Mouse (Mus musculus) urinary bladder, adult 2 months (tissue): Measurements from ENCODE around the gene Arhgef1. TPM values are rescaled to one million over a fixed set of nuclear protein-coding genes. Genes with fewer than 3 reads are reported as not detected.
A peak's percentile ranks its signal among the peaks of the same experiment; 100 is the strongest.

ENCODE experiments used
- DNase-seq: peaks from one replicate; pipeline ENCODE4 v3.0.0; 2022; ENCODE audit warnings: low spot score
- polyA plus RNA-seq: library from polyadenylated mRNA; depleted of rRNA; stranded (reverse); fragments of >200 nt; gene quantifications from 2 replicates; pipeline ENCODE4 v1.2.3, GENCODE M21; 2012; rRNA removed

Arhgef1 gene
- polyA plus RNA-seq: 174 and 180 TPM in 2 replicates

DNA sequence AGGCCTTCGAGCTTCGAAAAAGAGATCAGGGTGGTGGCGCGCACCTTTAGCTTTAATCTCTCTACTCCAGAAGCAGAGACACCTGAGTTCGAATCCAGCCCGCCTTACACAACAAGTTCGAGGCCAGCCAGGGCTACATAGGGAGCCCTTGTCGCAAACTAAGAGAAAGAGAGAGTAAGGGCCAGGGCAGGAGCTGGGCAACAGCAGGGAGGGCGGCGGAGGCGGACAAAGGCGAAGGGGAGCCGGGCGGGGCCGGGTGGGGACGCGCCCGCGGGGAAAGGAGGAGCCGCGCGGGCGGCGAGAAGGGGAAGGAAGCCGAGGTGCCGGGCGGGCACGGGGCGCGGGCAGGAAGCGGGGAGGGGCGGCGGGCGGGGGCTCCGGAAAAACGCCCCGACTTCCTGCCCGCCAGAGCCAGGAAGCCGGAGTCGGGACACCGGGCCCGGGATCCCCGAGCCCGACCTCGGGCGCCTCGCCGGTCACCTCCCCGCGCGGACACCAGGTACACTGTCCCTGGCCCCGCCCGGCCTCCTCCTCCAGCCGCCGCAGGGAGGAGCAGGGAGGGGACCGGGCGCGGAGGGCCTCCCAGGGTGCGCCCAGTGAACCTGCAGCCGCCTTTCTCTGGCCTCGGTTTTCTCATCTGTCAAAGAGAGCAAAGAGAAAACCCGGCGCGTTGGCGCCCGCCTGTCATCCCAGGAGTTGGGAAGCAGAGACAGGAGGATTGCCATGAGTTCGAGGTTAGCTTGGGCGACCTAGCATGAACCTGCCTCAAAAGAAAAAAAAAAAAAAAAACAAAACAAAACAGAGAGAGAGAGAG, at the start of gene Arhgef1:
Arhgef1 (plus strand) TSS at position 283 of the 814 bp plus-strand sequence.
- DNase-seq: peak; percentile 64

DNA sequence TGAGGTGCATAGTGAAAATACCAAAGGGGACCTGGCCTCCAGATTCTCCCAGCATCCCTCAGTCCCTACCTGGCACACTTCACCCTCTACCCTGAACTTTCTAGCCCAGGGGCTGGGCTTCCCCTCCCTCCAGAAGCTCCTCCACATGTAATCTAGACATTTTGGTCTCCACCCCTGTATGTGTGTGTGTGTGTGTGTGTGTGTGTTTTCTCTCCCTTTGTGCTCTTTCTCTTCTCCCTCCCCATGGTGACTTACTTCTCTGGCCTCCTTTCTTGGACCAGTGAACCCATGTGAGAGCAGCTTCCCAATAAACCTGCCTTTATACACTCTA, 49.5 kb upstream of the Arhgef1 start:
- no peak for DNase-seq

DNA sequence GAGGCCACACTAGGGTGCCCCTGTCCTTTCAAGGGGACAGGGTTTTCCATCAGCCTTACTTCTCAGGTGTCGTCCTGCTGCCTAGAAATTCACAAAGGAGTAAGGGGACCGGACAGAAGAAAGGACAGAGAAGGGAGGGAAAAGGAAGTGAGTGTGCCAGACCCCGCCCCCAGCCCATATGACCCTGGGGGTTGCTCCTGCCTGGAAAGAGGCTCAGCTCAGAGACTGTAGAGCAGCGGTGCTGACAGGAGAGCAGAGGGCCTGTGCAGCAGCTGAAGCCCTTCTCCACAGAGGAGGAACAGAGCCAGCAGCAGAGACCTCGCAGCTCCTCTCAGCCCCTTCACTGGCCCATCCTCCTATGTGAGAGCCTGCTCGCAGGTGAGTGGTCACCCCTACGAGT, 49.0 kb upstream of the Arhgef1 start:
- DNase-seq: no peak

DNA sequence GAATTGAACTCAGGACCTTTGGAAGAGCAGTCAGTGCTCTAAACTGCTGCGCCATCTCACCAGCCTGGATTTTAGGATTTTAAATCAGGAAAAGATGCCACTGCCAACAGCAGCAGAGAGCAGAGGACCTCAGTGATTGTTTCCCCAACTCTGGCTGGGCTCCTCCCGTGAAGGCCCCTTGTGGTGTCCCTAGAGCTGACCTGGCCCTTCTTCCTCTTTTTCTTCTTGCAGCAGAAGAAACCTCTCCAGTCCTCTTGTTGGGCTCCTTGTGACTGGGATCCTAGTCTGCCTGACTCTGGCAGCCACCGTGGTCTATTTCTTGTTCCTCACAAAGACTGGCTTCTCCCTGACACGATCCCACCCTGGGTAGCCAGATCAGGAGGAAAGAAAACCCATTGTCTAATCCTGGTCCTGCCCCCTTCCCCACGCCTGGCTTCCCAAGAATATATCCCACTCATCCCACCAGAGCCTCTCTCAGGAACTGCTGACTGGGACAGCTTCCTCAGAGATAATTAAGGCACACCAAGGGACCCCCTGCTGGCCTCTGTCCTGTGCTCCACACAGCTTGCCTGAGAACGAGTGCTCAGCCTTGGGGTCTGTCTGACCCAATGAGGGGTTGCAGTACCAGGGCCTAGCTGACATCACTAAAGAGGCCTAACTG, 46.1 kb upstream of the Arhgef1 start:
- DNase-seq: no peak

DNA sequence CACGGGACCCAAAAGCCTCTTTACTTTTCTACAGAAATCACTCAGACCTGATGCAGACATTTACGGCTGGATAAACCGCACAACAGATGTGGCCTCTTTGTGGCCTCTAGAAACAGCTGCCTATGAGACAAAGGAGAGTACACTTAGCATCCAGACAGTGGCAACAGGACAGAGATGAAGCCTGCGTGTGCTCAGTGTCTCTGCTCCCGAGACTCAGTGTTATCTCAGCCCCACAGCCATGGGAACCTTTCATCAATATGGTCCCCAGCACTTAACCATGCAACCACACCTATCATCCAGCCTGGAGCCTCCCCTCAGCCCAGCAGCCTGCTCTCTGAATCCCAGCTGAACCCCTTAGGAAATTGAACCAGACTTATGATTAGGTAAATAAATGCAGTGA, 43.5 kb upstream of the Arhgef1 start:
- no peak for DNase-seq

DNA sequence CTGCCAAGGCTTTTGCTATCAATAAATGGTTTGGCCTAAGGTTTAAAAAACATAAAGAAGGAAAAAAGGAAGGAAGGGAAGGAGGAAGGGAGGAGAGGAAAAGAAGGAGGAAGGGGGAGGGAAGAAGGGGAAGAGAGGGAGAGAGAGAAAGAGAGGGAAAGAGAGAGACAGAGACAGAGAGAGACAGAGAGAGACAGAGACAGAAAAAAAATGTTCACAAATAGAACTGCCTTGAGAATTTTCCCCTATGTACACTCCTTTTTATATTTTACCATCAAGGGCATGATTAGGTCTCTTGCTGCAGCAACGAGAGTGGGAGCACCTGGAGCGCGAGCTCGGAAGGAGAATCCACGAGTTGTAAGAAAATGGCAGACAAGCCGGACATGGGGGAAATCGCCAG, 40.8 kb upstream of the Arhgef1 start, which contains the start of gene Gm9844:
Gm9844 (plus strand) TSS at position 301 of the 400 bp plus-strand sequence.
- no peak for DNase-seq

DNA sequence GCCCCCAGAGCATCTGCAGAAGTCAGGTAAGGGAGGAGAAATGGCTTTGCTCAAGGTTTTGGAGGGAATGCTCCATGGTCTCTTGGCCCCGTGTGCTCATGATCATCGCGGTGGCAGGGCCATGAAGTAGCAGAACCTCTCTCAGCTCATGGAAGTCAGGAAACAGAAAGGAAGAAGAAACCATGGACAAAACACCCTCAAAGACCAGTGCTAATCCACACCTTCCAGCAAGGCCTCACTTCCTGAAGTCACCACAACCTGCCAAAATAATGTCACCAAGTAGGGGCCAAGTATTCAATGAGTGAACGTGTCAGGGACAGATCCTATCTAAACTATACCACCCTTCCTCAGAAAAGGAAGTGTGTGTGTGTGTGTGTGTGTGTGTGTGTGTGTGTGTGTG, 39.9 kb upstream of the Arhgef1 start:
- DNase-seq: no peak

DNA sequence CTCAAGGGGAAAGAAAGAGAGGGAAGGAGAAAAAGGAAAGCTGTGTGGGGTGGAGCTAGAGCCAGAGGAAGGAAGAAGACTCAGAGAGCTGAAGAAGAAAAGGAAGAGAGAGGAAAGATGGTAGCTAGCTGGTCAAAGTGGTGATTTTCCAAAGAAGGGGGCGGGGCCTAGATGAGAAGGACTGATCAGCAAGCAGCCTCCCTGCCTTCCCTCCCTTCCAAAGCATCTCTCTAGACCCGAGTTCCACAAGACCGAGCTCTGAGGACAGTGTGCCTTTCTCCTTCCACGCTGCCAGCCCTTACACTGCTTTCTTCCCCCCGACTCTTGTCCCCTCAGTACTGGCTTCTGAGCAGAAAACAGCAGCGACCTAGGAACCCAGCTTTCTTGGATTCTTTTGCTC, 38.6 kb upstream of the Arhgef1 start:
- no peak for DNase-seq

DNA sequence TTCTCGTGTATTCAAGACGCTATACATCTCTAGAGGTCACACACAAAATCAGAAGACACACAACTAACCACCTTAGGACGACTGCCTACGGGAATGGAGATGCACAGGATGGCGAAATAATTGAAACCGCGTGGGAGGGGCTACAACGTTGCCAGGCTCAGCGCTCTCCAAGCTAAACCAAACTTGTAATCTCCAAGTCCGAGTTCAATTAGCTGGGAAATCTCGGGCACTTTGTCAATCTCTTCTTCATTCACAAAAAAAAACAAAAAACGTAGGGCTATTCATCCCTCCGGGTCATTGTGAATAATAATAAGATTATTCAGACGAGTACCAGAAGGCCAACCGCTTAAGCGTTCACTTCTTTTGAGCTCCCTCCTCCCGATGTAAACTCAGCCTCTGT, 33.6 kb upstream of the Arhgef1 start:
- no peak for DNase-seq

DNA sequence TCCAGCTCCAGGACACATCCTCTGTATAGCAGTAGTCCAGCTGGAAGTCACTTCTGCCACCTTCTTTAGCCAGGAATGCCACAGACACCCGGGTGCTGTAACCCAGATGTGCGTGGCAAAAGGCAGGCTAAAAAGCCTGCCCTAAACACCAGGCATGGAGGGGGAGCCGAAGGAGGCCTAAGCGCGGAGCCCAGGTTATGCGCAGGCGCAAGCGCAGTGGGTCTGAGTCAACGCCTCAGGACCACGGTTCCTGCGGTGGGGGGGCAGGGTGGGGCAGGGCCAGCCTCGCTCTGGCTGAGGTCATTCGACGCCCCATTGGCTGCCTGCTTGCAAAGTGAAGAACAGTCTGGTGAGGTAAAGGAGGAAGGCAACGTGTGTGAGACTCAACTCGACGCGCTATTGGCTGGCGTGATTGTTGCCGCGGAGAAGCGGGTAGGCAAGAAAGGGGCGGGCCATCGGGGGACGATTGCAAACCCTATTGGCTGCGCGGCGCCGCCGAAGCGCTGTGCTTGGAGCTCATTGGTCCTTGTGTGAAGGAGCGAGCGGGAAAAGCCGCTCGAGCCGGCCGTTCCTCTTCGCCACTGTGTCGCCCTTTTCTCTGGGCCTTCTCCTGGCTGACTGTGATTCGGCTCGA, 33.1 kb upstream of the Arhgef1 start, which contains the start of the genes Lypd4 and Dmrtc2:
Lypd4 (minus strand) TSS at position 410 of the 634 bp plus-strand sequence.
Dmrtc2 (plus strand) TSS at position 526 of the 634 bp plus-strand sequence.
- DNase-seq: no peak

DNA sequence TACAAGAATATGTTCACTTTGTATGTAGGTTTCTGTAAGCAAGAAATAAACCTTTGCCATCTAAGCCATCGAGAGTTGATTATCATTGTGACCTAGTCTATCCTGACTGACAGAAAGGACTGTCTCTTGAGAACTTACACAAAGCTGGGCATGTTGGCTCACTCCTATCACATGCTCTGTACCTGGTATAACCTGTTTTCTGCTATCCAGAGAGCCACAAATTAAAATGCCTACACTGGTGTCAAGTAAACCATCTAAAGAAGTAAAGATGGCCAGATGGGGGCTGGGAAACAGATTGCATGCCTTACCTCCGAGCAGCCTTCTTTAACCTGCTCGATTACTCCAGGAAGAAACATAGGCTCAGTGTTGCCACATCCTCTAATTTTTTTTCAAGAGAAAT, 25.1 kb upstream of the Arhgef1 start:
- DNase-seq: no peak

DNA sequence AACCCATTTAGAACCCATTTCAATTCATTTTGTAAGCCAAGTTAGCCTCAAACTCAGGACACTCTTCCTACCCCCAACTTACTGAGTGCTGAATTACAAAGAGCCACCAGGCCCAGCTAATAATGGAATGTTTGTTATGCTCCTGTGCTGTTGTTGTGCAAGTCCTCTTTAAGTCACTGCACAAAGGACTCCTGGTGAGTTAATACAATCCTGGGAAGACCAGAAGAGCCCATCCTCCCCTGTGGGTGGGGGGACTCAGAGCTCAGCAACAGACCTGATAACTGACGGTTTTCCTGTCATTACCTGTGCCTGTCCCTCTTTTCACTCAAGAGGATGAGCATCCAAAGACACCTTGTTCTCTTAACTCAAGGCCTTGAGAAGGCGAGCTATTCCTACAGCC, 23.1 kb upstream of the Arhgef1 start:
- DNase-seq: no peak

DNA sequence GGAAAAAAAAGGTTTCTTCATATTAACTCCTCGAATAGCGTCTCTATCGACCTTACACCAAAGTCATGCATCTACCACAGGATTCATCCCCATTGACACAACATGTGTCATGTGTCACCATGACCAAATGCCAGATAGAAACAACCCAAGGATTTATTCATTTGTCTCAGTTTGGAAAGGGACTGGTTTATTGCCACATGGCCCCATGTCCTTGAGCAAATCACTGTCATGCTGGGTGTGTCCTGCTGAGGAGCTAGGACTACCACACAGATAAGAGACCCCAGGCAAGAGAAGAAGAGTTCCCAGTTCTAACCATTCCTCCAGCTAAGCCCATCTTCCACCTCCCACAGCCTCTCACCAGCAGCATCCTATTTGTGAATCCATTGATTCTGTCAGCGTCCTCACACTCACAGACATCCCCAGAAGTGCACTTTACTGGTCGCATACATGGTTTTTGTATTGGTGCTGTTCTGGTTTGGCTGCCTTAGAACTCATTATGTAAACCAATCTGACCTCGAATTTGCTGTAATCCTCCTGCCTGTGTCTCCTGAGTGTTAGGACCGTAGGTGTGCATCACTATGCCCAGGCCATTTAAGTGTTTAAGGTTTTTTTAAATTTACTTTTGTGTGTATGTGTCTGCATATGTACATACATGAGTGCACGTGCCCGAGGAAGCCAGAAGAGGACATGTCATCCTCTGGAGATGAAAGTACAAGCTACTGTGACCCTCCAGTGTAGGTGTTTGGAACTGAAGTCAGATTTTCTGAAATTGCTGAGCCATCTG, 20.1 kb upstream of the Arhgef1 start:
- no peak for DNase-seq

DNA sequence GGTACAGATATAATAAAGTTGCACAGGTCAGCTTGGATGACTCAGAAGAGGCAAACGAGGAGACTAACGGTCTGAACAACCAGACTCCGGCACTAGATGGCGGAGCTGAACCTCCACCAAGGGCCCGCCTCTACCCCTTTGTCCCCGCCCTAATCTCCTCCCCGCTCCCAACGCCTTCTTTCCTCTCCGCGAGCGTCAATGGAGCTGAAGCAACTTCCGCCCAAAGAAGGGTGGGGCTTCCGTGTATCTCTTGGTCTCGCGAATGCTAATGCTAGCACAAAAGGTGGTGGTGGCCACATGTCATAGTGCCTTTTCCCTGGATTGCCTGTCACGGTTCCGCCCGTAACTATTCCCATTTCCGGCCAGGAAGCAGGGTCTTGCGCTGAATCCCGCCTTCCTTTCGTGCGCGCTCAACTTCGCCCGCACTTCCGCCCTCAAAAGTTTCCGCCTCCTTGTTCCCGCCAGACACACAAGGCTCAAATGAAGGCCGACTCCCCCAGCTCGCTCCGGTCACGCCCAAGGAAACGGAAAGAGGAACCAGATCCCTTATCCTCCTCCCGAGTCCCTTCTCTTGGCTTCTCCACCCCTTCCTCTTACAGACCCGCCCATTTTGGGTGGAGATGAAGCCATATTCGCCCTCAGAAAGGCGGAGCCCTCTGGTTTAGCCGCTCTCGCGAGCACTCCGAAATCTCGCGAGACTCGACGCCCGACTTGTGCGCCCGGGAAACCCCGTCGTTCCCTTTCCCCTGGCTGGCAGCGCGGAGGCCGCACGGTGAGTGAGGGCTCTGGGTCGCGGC, 18.6 kb upstream of the Arhgef1 start, which contains the start of gene Rps19:
Rps19 (plus strand) TSS at position 476 of the 797 bp plus-strand sequence.
- peak; percentile 98 for DNase-seq

DNA sequence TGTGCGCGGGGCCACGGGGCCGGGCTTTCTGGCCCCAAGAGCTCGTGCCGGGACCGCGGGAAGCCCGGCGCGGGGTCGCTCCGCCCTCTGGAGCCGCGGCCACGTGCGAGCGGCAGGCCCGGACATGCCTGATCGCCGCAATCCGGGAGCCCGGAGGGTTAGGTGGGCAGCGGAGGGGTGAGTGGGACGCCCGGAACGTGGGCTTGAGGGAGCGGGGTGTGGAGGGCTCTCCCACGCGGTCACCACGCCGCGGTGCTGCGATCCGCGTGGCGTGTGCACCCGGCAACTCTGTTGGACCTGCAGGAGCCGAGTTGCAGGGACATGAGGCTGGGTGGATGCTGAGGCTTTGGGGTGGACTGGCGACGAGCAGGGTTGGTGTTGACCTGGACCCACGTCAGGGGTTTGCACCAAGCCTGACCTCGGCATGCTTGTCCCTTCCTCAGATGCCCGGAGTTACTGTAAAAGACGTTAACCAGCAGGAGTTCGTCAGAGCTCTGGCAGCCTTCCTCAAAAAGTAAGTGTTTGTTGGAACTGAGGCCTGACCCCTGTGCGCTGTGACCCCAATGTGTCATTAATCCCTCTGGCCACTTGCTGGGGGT, 17.9 kb upstream of the Arhgef1 start:
- DNase-seq: no peak

DNA sequence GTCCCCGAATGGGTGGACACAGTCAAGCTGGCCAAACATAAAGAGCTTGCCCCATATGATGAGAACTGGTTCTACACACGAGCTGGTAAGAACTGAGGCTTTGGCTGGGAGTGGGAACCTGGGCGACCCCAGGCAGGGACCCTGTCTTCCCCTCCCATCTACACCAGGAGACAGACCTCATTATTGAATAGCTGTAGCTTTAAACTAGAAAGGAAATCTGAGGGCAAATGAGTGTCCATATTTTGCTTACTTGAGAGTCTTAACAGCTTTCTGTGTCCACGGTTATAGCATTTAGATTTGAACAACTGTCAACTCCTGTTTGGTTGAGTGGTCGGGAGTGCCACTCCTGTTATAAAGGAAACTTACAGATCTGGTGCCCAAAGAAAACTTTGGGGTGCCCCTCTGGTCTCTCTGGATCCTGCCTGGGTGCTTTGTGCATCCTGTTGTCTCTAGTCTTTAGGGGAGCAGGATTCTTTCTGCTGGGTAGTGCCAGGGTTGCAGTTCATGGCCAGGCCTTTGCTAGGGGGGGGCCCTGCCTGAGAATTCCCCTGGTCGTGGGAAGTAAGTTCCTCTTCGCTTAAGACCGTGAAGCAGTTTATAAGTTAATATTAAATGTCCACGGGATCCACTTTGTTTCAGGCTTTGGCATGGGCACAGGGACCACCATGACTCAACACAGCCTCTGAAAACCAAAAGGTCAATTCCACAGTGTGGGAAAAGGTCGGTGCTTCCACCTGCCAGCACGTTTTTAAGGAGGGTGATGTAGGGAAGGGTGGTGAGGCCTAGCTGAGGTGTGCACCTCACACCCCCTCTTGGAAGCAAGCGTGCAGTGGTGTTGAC, 17.0 kb upstream of the Arhgef1 start:
- DNase-seq: no peak

DNA sequence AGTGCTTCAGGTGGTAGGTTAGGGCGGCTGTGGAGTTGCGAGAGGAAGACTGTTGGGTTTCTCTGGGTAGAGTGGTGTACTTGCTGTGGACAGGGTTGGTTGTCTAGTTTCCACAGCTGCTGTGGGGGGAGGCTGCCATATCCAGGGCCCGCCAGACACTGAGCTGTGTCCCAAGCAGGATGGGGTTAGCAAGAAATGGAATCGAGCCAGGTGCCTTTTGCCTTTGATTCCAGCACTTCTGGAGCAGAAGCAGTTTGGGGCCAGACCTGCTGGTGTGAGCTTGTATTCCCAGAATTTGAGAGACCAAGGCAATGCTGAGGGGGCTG, 16.4 kb upstream of the Arhgef1 start:
- no peak for DNase-seq

DNA sequence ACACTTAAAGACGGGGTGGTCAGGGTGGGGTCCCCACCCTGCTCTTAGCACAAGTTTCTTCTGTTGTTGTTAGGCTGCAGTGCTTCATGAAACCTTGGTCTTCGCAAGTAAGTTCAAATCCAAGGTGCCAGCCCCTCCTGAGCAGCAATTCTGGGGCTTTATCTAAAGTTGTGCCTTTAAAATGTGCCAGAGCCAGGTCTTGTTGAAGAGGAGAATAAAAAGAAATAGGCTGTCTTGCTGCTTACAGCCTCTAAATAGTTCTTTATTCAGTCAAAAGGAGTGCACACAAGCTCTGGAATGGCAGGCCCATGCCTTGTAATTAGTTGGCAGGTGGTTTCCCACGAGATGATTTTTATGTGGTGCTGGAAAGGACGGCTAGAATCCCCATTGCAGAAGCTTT, 15.6 kb upstream of the Arhgef1 start:
- no peak for DNase-seq

DNA sequence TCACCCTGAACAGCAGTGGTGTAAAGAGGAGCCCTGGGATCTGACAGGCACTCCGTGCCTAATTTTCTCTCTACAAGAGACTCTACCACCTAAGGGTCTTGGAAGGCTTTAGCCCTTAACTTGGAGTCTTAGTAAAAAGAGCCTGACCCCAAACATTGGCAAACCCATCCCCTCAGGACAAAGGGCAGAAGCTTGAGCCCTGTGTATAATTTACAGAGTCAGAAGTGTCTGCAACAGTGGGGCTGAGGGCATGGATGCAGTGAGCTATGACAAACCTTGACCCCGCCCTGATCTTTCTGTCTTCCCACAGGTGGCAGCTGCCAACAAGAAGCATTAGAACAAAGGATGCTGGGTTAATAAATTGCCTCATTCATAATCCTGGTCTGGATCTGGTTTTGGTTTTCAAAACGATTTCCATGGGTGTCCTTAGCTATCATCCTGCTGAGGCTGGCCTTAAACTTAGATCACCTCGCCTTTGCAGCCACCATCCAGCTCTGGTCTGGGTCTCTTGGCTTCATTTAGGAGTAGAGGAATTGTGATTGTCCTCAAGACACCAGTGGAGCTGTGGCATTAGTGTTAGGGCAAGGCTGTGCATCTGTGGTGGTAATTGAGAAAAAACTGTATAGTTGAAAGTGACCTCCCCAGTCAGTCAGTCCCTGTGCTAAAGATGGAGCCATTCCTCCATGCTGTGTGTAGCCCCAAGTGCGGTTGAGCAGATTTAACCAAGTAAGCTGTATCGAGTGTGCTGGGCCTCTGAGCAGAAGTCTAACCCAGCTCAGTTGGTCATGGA, 13.1 kb upstream of the Arhgef1 start:
- DNase-seq: no peak
